Mouse (Mus musculus) spleen, adult 2 months (tissue): ENCODE data around the gene Bend4. TPM values are rescaled to one million over a fixed set of nuclear protein-coding genes. Genes with fewer than 3 reads are reported as not detected.

Experiments used
- DNase-seq, 2 experiments: peaks; one replicate each; pipeline versions ENCODE4 v3.0.0 to v3.0.0-alpha.2; 2012 to 2021; ENCODE audit warnings: low spot score in 2 of 2, low read depth in 1 of 2
- H3K27ac ChIP-seq: fragments of 200-500 bp; 2 replicates; pipeline ENCODE4 v1.5.1; 2012; ENCODE audit warnings: low read length, inconsistent platforms; ENCODE audit not compliant: insufficient read depth
- H3K27me3 ChIP-seq: fragments of 200-500 bp; 2 replicates; pipeline ENCODE4 v1.6.1; 2012; ENCODE audit warnings: mild to moderate bottlenecking, moderate library complexity, low read length, inconsistent platforms; ENCODE audit not compliant: control insufficient read depth, insufficient read depth
- H3K36me3 ChIP-seq: fragments of 200-500 bp; 2 replicates; pipeline ENCODE4 v1.6.1; 2012; ENCODE audit warnings: mild to moderate bottlenecking, low read length, inconsistent platforms; ENCODE audit not compliant: control insufficient read depth, insufficient read depth
- H3K4me1 ChIP-seq: fragments of 200-500 bp; 2 replicates; pipeline ENCODE4 v1.6.1; 2011; ENCODE audit warnings: inconsistent platforms; ENCODE audit not compliant: control insufficient read depth, insufficient read depth, insufficient read length
- H3K4me3 ChIP-seq: fragments of 200-500 bp; 2 replicates; pipeline ENCODE4 v1.5.1; 2011; ENCODE audit warnings: mild to moderate bottlenecking, inconsistent platforms; ENCODE audit not compliant: insufficient read depth, insufficient read length; ENCODE audit errors: extremely low read depth
- CTCF ChIP-seq: fragments of 200-500 bp; IDR thresholded peaks from 2 replicates; pipeline ENCODE4 v1.5.1; 2011; ENCODE audit warnings: mild to moderate bottlenecking, inconsistent platforms; ENCODE audit not compliant: insufficient read depth, insufficient read length, insufficient replicate concordance; ENCODE audit errors: extremely low read depth
- POLR2A ChIP-seq: fragments of 200-500 bp; IDR thresholded peaks from 2 replicates; pipeline ENCODE4 v1.6.1; 2011; ENCODE audit warnings: low read depth, low read length, inconsistent platforms
- WGBS: fragments of 180-500 bp; shearing (Covaris S2); methylation state at CpG from one replicate; pipeline ENCODE4 v1.1.7; 2018; 5-methylcytosine and 5-hydroxymethylcytosine counted together
- polyA plus RNA-seq: library from polyadenylated mRNA; depleted of rRNA; stranded (reverse); fragments of >200 nt; gene quantifications from 2 replicates; pipeline ENCODE4 v1.2.3, GENCODE M21; 2012

The Bend4 gene
- polyA plus RNA-seq, 1 experiment = 1.1 TPM

DNA sequence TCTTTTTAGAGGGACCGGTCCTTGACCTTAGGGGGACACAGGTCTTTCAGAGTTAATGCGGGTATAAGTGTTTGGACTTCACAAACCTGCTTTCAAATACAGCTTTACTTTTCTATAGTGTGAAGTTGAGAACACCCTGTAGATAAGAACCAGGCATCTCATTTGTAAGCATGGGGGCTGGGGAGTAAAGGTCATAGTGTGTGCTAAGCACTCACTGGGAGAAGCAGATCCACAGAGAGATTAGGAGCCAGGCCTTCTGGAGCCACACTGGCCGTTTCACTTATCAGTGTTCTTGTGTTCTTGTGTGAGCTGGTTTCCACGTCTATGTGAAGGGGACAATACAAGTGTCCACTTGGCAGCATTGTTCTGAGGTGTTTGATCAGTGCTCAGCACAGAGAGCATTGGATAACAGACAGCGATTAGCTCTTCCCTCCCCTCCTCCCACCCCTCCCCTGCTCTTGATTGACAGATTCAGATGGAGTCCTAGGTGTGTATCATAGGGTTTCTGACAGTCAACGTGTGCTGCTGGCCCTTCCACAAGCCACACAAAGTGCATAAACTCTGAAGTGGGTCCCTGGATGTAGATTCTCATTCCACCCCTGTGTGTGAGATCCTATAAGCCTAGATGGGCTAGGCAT is 14.8 kb upstream of the Bend4 start:
- 84% methylated on average over 6 of the region's 6 CpGs for WGBS
- no peak overlapping the region for H3K4me3 ChIP-seq
- no peak for DNase-seq
- H3K27ac ChIP-seq = no peak overlapping the region
- no peaks in the 10 kb centered on the region; the same call in 1 of the 2 replicates for H3K4me1 ChIP-seq
- no peaks in the 10 kb centered on the region for H3K27me3 ChIP-seq
- H3K36me3 ChIP-seq = no peaks in the 10 kb centered on the region
- TF ChIP-seq CTCF (no peak), POLR2A (no peak)

GRCm38 (mm10) chr5:67440563-67440962 is 12.5 kb upstream of the Bend4 start:
- no peak for TF ChIP-seq CTCF
- 78% methylated on average over 8 of the region's 8 CpGs for WGBS
- DNase-seq = no peak
- Histone ChIP-seq H3K4me3 (no peak overlapping the region), H3K27ac (no peak overlapping the region), H3K36me3 (no peaks in the 10 kb centered on the region), H3K4me1 (no peaks in the 10 kb centered on the region; the same call in 1 of the 2 replicates), H3K27me3 (no peaks in the 10 kb centered on the region)

- no peak for TF ChIP-seq CTCF
- no peak for TF ChIP-seq POLR2A
- Histone ChIP-seq H3K27ac (no peak overlapping the region), H3K4me3 (no peak overlapping the region), H3K4me1 (no peaks in the 10 kb centered on the region), H3K36me3 (no peaks in the 10 kb centered on the region), H3K27me3 (no peaks in the 10 kb centered on the region)
- 26% methylated on average over 2 of the region's 2 CpGs for WGBS
- no peak for DNase-seq
Observed at GRCm38 (mm10) chr5:67437403-67437802, 9.3 kb upstream of the Bend4 start.

GRCm38 (mm10) chr5:67426478-67427442 is 1.4 kb downstream of the Bend4 start:
- H3K27me3 ChIP-seq = peaks cover 17% of the 10 kb centered on the region
- DNase-seq = no peak
- H3K27ac ChIP-seq = peak overlapping the region; percentile 15; the same call in 1 of the 2 replicates
- no peaks in the 10 kb centered on the region for H3K36me3 ChIP-seq
- WGBS = 6% methylated on average over 116 of the region's 121 CpGs
- H3K4me1 ChIP-seq = peaks cover 10% of the 10 kb centered on the region
- H3K4me3 ChIP-seq = peak overlapping the region; percentile 60
- TF ChIP-seq POLR2A (no peak), CTCF (no peak)

DNA sequence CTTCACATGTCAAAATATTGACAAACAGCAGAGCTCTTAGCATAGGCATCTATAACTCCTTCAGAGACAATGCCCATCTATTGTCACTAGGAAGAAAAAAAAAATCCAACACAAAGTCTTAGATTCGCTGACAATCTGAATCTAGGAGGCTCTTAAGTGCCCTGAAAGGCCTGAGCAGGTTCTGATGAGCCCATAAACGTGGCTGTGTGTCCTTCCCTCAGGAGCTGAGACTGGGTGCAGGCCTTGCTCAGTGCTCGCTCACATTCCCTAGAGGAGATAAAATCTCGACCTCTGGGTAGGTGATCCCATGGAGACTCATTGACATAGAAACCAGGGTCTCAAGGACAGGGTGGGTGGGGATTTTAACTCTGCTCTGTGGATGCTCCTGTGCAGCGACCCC is 2.1 kb downstream of the Bend4 start:
- Histone ChIP-seq H3K4me3 (no peak overlapping the region; the same call in 1 of the 2 replicates), H3K36me3 (no peaks in the 10 kb centered on the region), H3K27me3 (peaks cover 17% of the 10 kb centered on the region), H3K27ac (no peak overlapping the region), H3K4me1 (peaks cover 10% of the 10 kb centered on the region)
- 61% methylated on average over 5 of the region's 5 CpGs for WGBS
- DNase-seq = no peak
- no peak for TF ChIP-seq POLR2A
- no peak for TF ChIP-seq CTCF

GRCm38 (mm10) chr5:67424636-67425035 is 3.5 kb downstream of the Bend4 start:
- TF ChIP-seq POLR2A = no peak
- TF ChIP-seq CTCF = no peak
- H3K4me1 ChIP-seq = peaks cover 10% of the 10 kb centered on the region
- H3K27me3 ChIP-seq = peaks cover 17% of the 10 kb centered on the region
- 68% methylated on average over 3 of the region's 3 CpGs for WGBS
- H3K27ac ChIP-seq = no peak overlapping the region
- DNase-seq = no peak
- H3K4me3 ChIP-seq = no peak overlapping the region
- H3K36me3 ChIP-seq = no peaks in the 10 kb centered on the region
